Mouse (Mus musculus) heart, adult 11 months (tissue): ENCODE results near the gene Tgif1.
A peak's percentile ranks its signal among the peaks of the same experiment; 100 is the strongest.

Experiments
- DNase-seq: peaks from one replicate; pipeline ENCODE4 v3.0.0; 2022

Gene Tgif1

DNA sequence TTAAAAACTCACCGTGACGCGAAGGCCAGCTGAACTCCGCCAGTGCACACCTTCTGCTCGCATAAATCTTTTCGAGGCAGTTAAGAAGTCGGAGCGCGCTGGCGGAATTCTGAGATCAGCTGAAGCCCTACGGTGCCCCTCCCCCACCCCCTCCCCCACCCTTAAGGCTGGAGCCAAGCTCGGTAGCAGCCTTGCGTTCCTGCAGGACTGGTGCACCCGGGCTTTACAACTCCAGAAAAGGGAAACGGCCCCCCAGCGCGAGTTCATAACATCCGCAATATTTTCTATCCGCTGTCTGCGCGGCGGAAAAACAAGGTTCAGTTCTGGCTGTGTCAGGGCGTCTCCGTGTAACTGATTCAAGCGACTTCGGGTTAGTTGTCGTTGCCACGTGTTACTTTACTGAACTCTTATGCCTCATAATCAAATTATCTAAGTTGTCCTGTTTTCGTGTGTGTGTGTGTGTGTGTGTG is at the start of gene Tgif1:
Gene Tgif1 (minus strand): TSS at position 111 of the 470 bp plus-strand sequence.
- DNase-seq: peak; percentile 98

DNA sequence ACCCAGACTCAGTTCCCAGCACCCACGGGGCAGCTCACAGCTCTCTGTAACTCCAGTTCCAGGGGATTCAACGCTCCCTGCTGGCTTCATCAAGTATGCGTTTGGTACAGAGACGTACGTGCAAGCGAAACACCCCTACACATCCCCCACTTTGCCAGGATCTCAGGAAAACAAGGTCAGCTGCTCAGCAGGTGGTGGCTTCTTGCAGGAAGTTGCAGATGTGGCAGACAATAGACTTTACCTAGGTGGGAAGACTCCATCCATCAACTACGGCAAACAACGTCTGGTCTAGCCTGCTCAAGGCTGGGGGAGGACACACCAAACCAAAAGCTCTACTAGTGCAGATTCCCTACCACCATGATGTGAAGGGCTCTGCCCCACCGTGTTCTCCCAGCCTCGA is 47.3 kb upstream of the Tgif1 start:
- no peak for DNase-seq

DNA sequence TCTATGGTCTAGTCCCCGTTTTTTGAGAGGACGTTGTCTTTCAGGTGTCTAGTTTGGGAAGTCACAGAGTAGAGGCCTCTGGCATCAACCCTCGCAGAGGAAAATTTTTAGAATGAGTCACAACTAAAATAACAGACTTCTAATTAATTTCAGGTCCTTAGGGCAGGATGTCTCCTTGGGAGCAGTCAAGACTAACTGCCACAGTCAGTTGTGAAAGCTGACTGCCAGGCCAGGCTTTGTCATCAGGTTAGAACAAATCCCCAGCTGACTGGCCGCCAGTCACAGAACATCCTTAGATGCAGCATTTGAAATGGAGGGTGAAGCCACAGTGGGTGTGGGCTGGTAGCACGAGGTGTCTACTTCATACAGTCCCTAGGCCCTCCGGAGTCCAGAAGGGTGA is 46.3 kb upstream of the Tgif1 start:
- no peak for DNase-seq

DNA sequence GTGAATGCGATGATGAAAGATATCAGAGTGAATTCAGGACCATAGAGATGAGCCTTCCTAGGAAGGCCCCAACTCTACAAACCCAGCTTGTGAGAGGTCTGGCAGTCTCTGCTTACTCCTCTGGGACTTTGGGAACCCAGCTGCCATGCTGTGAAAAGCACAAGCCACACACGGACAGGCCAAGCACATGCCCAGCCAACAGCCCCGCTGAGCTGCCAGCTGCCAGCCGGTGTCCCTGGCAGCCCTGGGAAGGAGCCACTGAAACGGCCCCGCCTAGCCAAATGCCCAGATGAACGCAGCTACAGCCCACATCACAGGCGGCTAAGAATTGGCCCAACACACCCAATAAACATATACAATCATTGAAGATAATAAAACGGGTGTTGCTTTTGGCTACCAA is 41.5 kb upstream of the Tgif1 start:
- no peak for DNase-seq

DNA sequence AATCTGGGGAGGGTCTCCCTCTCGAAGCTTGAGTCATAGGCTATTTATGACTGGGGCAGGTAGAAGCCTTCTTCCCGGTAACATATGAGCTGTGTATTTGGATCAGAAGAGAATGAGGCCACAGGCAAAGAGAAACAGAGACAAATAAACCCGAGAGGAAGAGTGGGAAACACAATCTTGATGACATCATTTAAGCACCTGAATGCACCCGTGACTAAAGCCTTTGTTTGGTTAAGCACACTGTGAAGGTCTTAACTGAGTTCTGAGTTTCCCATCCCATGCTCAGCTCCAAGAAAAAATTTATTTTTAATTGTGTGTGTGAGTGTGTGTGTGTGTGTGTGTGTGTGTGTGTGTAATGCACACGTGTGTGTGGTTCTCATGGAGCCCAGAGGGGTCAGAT is 39.8 kb upstream of the Tgif1 start:
- no peak for DNase-seq

DNA sequence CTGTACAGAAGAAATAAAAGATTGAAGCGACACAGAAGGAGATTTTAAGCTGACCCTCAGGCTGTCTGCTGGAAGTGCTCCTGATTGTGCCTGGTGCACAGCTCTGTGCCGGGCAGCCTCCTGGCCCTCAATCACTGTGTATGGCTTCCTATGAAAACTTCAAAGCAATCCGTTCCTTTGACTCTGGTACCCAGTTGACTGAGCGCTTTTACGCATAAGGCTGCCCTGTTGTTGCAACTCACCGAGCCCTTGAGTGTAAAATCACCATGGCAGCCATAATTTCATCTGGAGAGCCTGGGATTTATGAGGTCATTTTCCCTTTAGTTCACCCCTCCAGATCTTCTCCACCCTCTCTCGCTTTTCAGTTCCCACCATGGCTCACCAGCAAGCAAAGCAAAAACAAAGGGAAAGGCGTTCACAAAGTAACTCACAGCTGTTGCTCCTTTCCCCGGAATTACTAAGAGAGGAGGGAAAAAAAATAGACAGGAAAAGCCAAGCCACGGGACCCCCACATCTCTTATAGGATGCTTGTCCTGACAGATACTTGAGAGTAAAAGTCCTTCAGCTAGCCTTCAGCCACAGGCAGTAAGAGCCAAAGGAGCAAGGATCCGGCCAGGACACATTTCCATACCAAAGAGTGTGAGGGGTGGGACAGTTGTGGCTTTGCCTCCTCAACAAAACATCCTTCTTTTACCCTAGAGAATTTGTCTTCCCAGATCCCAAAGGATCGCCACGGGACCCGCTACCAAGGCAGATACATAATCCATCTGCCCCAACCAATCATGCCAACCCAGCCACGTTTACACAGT is 39.1 kb upstream of the Tgif1 start:
- DNase-seq: no peak

DNA sequence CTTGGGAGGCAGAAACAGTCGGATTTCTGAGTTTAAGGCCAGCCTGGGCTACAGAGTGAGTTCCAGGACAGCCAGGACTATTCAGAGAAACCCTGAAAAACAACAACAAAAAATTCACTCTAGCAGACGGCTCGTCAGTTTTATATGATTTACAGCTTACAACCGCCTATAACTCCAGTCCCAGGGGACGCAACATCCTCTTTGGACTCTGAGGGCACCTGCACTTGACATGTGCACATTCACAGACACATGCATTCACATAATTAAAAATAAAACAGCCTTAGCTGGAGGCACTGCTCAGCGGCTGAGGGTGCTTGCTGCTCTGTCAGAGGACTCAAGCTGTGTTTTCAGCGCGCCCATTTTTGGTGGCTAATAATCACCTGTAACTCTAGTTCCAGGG is 37.2 kb upstream of the Tgif1 start:
- DNase-seq: no peak

DNA sequence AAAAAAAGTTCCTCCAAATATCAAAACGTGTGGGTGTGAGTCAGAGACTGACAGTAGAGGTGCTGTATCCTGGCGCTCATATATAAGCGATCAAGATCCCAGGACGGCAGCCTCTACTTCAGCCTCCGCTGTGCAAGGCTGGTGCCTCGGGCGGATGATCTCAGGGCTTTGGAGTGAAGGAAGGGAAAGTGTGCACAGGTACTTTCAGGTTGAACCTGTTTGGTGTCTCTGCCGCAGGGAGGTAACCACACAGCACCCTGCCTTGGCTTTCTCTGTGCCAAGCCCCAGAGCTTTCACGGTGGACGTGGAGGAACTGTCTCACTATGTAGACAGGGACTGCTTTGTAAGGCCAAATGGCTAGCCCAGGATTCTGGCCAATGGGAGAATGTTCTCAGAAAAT is 35.3 kb upstream of the Tgif1 start:
- no peak for DNase-seq

DNA sequence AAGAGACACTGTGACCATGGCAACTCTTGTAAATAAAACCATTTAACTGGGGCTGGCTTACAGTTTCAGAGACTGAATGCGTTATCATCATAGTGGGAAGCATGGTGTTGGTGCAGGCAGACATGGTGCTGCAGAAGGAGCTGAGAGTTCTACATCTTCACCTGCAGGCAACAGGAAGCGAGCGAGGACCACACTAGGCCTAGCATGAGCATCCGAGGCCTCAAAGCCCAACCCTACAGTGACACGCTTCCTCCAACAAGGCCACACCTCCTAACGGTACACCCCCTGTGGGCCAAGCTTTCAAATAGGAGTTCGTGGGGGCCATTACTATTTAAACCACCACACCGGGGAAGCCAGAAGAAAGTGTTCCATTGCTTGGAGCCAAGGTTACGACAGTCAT is 34.5 kb upstream of the Tgif1 start:
- no peak for DNase-seq

DNA sequence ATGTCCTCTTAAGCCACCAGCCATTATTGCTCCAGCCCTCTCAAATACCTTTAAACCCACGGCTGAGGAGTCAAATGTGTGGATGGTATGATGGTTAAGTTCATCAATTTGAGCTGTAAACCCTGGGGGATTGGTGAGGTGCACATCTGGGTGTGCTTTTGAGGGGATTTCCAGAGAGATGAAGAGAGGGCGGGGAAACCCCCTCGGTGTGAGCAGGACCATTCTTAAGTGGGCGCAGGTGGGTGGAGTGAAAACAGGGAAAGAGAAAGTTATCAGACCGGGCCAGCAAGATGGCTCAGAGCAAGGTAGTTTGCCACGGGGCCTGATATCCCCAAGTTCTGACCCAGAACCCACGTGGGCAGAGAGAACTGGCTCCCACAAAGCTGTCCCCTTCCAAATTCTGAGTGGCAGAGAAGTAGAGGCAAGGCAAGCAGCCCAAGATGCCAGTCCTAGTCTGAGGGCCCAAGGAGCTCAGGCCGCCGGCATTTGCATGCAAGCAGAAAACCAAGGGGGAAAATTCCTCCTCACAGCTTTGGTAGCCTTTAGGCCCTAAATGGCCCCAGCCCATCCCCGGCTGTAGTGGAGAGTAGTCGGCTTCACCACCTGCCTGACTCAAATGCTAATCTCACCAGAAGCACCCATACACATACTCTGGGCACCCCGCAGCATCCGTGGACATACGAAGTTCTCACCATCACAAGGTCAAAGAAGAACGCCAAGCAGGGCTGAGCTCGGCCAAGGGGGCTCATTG is 33.5 kb upstream of the Tgif1 start:
- no peak for DNase-seq

DNA sequence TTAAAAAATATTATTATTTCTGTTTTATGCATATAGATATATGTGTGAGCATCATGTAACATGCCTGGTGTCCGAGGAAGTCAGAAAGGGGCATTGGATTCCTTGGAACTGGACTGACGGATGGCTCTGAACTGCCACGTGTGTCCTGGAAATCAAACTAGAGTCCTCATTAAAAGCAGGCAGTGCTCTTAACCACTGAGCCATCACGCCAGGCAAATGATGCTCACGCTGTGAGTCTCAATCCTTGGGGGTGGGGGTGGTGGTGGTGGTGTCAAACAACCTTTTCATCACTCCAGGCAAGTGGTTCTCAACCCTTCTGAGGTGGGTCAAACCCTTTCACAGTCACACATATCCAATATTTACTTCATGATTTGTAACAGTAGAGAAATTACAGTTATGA is 32.5 kb upstream of the Tgif1 start:
- DNase-seq: no peak

DNA sequence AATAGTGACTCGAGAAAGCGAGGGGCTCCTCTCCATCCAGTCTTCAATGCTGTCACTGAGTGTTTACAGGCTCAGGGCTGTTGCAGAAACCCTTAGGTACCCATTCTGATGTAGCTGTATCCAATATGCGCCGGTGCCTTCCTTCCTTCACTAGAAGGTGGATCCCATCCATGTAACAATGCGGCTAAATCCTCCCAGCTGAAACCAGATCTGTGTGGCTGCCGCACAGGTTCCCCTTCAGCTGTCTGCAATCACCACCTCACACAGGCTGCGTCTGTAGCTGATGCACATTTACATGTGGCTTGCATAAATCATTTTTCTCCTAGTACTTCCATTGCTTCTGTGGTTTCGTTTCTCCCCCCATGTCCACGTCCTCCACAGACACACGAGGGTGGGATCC is 28.6 kb upstream of the Tgif1 start:
- DNase-seq: no peak

DNA sequence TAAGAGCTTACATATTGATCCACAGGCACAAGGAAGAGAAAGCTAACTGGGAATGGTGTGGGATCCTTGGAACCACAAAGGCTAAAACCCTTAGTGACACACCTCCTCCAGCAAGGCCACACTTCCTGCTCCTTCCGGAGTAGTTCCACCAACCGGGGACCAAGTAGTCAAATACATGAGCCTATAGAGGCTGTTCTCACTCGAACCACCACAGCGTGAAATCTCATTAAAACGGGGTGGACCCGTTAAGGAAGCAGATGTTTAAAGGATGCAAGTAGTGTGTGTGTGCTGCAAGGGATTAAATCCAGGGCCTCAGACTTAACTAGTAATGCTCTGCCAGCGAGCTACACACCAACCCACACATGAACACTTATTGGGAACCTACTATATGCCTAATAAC is 27.8 kb upstream of the Tgif1 start:
- peak; percentile 90 for DNase-seq

DNA sequence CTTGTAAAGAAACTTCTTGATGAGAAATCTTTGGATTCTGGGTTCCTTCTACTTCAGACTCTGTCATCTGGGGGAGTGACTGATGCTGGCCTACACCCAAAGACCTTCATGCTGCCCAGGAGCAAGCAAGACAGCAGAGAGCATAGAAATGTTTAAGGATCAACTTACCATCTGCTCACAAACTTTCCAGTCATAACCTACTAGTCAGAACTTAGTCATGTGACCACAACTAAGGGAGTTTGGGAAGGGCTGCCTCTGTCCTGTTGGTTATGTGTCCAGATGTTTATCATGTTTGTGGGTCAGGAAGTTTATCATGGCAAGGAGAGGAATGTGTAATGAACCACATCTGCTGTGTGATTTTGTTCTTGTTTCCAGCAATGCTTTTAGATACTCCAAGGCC is 24.9 kb upstream of the Tgif1 start:
- no peak for DNase-seq

DNA sequence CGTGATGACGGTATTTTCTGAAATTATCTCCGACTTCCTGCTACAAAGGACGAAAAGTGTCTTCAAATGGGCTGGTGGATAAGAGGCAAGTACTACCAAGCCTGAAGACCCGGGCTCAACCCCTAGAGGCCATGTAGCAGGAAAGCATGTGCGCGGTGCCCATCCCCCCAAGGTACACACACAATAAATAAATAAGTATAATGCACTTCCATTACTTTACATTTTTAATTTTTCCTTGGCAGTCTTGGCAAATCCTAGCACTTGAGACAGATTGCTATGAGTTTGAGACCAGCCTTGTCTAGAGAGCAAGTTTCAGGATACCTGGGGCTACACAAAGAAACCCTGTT is 20.4 kb upstream of the Tgif1 start:
- DNase-seq: no peak

DNA sequence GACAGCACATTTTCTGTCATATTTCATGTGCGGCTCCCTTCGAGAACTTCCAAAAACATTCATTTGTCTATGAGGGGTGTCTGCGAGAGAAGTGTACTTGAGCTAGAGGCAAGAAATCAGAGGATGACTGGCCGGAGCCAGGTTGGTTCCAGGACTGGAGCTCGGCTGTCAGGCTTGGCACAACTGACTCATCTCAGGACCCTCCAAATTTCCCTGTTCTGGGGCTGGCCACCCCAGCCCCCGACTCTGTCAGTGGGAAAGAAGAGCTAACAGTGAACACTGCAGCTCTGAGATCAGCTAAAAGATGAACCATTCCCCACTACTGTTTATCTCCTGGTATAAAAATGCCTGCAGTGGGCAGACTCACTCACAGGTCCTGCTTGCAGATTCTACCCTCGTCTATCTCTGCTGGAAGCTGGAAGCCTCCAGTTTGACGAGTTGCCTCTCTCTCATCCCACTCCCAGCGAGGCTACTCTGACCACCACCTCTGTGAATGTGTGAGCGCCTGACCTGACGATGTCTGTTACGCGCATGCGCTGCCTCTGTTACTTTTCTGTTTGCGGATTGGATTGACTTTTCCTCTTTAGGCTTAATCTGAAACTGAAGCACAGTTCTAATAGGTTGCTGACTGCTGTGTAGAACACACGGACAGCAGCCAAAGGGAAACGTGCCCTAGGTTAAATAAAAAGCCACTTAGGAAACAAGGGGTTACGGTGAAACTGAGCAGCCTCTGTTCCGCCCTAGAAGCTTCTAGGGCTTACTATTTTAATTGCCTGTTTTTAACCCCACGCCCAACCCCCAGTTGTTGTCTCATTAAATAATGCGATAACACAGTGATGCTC is 19.8 kb upstream of the Tgif1 start:
- DNase-seq: no peak

DNA sequence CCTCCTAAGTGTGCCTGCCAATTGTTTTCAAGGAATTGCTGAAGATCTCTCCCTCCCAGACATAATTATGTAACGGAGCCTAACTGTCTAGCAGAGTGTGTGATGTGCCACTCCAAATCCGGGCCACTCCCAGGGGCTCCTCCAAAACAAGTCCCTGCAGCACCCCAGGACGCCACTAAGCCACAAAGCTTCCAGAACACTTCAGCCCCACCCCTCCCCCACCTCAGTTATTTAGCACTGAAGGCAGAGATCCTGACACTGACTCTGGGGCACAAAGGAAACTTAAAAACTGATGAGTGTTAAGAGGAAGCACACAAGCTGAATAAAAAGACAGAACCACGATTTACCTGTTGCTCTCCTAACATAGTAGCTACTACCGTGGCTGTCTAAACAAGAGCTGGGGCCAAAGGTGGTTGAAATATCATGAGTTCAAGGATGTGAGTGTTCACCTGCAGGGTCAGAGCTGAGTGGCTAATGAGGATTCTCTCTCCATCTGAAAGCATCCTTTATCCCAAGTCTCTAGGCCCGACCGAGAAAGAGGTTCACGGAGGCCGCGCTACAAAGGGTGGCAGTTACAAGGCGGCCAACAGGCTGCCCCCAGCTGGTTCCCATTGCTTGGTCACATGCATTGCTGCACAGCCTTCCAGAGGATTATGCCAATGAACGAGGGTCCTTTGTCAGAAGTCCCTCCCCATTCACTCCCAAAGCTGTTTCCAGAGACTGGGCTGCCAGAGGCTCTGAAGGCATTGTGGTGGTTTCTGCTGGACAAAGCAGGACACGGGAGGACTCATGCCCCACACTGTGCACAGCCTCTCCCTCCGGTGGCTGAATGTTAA is 19.0 kb upstream of the Tgif1 start:
- DNase-seq: no peak

DNA sequence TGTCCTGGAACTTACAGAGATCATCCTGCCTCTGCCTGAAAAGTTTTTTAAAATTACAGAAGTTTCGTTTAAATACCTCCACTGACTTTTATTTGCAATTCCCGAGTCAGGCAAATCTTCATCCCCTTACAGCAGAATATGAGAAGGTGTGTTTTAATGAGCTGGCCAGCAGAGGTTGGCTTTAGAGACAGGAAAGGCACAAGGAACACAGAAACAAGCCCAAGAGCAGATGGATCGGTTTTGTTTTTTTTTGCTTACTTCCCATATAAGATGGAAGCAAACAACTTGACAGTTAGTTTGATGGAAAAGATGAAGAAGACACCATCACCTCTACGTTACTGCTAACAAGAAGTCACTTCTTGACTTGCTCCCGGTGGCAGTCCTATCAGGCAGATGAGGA is 18.3 kb upstream of the Tgif1 start:
- DNase-seq: no peak

DNA sequence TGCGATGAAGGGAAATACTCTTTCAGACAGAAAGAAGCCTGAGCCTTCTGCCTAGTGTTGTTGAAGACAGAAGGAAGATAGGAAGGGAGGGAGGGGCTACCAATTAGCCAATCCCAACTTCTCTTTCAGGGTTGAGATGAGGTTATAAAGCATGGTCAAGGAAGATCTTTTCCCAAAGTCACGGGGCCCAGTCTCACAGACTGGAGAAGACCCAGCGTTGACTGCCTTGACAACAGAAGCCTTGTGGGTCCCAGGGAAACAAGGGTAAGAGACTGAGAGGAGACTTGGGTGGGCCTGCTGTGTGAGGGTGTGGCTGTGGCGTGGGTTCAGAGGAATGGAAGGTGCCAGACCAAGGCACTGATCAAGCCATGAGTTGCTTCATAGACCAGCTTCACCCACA is 17.2 kb upstream of the Tgif1 start:
- DNase-seq: no peak

DNA sequence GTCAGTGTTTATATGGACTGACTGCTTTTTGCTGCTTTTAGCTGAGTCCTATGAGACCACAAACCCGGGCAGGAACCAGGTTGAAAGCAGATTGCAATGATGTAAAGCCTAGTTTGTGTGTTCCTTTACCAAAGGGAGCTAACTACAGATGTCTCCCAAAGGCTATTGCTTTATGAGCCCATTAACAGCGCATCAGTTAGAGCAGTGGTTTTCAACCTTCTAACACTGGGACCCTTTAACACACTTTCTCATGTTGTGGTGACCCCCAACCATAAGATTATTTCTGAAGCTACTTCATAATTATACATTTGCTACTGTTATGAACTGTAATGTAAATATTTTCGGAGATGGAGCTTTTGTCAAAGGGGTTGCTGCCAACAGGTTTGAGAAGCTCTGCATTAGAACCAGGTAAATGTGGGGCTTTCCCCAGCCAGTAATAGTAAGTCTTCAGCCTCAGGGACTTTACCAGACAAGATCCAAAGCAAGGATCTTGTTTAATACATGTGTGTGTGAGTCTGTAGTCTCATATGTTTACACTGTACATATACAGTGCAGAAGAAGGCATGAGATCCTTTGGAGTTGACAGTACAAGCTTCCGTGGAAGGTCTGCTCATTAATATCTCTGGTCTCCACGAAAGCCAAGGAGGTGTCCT is 15.4 kb upstream of the Tgif1 start:
- DNase-seq: no peak

DNA sequence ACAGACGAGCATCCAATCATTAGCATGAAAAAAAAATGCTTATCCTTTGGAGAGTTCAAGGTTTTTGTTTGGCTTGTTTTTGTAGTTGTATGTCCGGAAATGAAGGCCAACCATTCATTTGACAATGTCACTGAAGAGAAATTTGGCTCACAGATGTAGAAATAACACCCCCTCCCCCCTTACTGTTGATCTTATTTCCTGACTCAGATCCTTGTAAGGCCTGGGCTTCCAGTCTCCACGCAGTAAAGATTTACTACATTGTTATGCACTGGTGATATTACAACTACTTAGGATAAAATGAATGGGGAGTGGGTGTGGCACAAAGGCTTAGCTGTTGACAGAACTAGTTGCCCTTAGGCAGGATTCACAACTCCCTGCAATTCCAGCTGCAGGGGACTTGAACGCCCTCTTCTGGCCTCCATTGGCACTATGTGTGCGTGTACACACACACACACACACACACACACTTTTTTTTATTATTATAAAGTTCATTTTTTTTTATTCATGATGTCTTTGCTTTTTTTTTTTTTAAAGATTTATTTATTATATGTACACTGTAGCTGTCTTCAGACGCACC is 13.3 kb upstream of the Tgif1 start:
- no peak for DNase-seq

DNA sequence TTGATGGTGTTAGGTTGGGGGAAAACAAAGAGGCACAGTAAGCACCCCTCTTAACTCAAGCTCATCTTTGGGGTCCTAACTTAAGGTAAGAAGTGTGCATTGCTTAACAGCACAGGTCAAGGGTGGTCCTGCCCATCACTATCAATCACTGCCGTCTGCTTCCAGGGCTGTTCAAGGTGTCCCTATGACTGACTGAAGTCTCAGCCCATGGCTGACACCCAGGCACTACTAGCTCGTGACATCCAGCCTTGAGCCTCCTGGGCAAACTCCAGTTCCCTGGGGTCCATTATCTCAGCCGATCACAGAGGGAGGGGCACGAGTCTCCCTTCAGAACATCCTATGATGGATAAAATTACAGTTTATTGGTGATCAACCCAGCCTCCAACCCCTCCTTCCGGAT is 12.7 kb upstream of the Tgif1 start:
- DNase-seq: no peak
